Mouse (Mus musculus) cerebellum, postnatal 10 days (tissue): ENCODE data around the gene Fbxo39.

Source experiments
- DNase-seq, 2 experiments: peaks; one replicate each; pipeline ENCODE4 v3.0.0; 2021; ENCODE audit warnings: mixed read lengths in 2 of 2

Fbxo39 gene

DNA sequence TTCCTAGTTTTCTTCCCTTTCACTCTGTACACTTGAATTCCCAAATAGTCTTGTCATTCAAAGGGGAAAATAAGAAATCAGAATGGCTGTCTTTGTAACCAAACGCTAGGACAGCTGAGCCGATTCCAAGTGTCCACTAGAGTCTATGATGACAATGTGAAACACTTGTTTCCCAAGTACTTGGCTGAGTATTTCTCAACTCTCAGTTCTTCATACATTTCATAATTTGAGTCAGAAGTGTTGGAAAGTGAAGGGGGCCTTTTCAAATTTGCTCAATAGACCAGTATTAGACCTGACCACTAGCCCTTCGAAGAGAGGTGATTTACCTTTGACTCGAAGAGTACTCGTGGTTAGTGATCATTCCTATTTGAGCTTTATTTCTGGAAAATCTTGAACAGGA is 50.3 kb downstream of the Fbxo39 start:
- DNase-seq, result no peak

DNA sequence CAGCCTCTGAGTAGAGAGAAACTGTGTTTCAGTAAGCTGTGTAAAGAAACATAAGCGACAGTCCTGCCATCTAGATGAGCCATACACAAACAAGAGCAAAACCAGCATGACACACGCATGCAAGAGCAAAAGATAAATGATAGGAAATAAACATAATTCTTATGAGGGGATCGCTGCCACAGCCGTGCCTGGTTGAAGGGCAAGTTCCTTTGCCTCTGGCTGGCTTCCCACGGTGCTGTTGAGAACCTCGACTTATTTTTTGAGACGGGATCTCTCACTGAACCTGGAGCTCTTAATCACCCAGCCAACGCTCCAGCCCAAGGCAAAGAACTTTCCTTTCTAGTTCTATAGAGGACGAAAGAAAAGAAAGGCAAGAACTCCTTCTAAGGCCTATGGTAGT is 51.9 kb downstream of the Fbxo39 start:
- DNase-seq, result no peak

DNA sequence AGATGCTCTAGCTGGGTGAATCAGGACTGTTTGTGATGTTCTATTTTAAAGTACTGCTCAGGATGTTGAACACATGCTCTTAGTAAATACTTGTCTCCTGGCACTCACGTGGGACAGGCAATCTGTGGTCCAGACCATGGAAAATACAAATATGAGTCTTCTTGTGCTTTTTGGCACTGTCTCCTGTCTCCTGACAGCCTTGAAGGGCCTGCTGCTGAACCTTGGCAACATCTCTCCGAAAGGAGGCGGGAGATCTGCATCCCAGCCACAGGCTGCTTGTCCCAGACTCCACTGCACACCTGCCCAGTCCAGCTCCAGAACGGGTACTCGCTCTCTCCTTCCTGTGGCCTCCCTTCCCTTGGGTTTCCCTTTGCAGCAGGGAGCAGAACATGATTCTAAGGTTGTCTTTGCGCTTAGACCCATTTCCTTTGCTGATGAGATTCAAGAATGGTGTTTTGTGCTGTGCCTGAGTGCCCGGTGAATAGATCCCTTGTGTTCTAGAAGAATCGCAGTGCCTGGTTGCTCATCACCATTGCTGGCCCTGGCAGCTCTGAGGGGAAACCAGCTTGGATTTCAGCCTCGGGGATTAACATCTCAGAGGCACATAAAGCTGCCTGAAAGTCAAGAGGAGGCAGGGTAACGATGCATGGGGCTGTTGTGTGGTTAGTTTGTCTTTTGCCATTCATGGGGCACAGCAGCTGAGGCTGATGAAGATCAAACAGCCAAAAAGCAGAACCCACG is 53.9 kb downstream of the Fbxo39 start:
- peak; percentile 62 to 63 for DNase-seq
